Mouse (Mus musculus) stomach, embryonic 16.5 days (tissue): Measurements from ENCODE around the gene Kif3b. TPM values are rescaled to one million over a fixed set of nuclear protein-coding genes. Genes with fewer than 3 reads are reported as not detected.

Source experiments
- ATAC-seq: fragments of 200-750 bp; cut with Nextera tagmentation; 2 replicates; pipeline ENCODE4 v1.8.0; 2017; ENCODE audit warnings: moderate number of reproducible peaks, moderate TSS enrichment; ENCODE audit not compliant: insufficient read depth, low FRiP score
- H3K27ac ChIP-seq: fragments of 300-500 bp; sonication (generic); 2 replicates; pipeline ENCODE4 v1.5.1; 2014; ENCODE audit warnings: low read length
- H3K27me3 ChIP-seq: fragments of 300-500 bp; sonication (generic); 2 replicates; pipeline ENCODE4 v1.6.1; 2014; ENCODE audit warnings: low read length, control low read depth, mixed read lengths; ENCODE audit not compliant: control insufficient read depth, insufficient read depth
- H3K36me3 ChIP-seq: fragments of 300-500 bp; sonication (generic); 2 replicates; pipeline ENCODE4 v1.6.1; 2014; ENCODE audit warnings: low read length; ENCODE audit not compliant: control insufficient read depth, insufficient read depth
- H3K4me1 ChIP-seq: fragments of 300-500 bp; sonication (generic); 2 replicates; pipeline ENCODE4 v1.6.1; 2014; ENCODE audit warnings: low read length, control low read depth, mixed read lengths; ENCODE audit not compliant: control insufficient read depth, insufficient read depth
- H3K4me2 ChIP-seq: fragments of 300-500 bp; sonication (generic); 2 replicates; pipeline ENCODE4 v1.6.1; 2014; ENCODE audit warnings: low read depth, low read length, mixed read lengths
- H3K4me3 ChIP-seq: fragments of 300-500 bp; sonication (generic); replicated peaks from 2 replicates; pipeline ENCODE4 v1.5.1; 2014; ENCODE audit warnings: mild to moderate bottlenecking, low read length
- H3K9ac ChIP-seq: fragments of 300-500 bp; sonication (generic); 2 replicates; pipeline ENCODE4 v1.6.1; 2014; ENCODE audit warnings: low read length
- H3K9me3 ChIP-seq: fragments of 300-500 bp; sonication (generic); replicated peaks from 2 replicates; pipeline ENCODE4 v1.6.1; 2016; ENCODE audit warnings: low read length, control low read depth; ENCODE audit not compliant: control insufficient read depth
- WGBS: fragments of 180-500 bp; shearing (Covaris S2); extraction: QIAGEN DNeasy Blood & Tissue Kit; methylation state at CpG from one replicate; pipeline ENCODE4 v1.1.7; 2014; 5-methylcytosine and 5-hydroxymethylcytosine counted together
- polyA plus RNA-seq: library from polyadenylated mRNA; unstranded; fragments of >200 nt; fragmentation: Nextera tagmentation; extraction: Ambion mirVana; gene quantifications from 2 replicates; pipeline ENCODE4 v1.2.1, GENCODE M21; 2015

Kif3b gene
- polyA plus RNA-seq, result 6.7 TPM in 2 replicates

DNA sequence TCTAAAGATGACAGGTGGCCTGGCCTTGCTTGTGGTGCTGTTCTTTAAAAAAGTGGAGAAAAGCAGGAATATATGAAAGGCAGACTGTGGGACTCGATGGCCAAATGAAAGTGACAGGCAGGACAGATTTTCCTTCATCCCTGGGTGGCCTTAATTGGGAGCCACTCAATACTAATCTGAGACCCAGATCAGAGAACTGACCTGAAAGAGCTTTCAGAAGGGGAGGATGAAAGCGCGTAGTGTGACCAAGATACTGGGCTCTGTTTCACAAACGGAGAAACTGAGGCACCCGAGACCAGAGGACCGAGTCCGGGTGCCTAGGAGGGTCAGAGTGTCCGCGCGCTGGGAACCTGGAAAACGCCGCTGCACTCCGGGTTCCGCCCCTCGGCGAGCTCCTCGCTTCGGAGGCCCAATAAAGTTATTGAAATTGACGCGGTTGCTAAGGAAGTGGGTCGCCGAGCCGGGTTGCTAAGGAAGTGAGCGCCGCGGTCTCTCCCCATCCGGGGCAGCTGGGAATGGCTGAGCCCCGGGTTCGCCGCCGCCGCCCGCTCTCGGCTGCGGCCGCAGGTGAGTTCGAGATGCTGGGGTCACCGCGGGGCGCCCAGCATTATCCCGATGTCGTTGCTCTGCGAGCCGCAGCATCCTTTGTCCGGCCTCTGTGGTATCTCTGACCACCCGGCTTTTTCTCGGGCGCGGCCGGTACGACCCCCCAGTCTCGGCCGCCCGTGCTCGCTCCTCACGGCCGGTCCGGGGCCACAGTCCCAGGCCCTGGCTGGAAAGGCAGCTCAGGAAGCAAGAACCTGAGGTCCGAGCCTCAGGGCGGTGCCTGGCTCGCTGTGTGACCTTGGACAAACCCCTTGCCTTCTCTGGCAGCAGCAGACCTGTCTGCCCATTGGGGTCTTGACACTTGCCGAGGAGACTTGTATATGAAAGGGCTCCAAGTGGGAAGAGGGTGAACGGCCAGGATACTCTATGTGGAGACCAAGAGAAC, at the start of gene Kif3b:
Gene Kif3b, plus strand, starts transcription at position 476 of the 991 bp plus-strand sequence.
- Histone ChIP-seq H3K27ac (peak within 1 kb of the TSS; percentile 2; the same call in 1 of the 2 replicates), H3K9ac (peak within 1 kb of the TSS; percentile 76), H3K4me3 (peak within 1 kb of the TSS; percentile 83), H3K27me3 (no peaks in the 10 kb centered on the region), H3K36me3 (no peaks in the 10 kb centered on the region), H3K4me2 (peak within 1 kb of the TSS; percentile 68), H3K4me1 (peaks cover 9% of the 10 kb centered on the region), H3K9me3 (no peaks in the 10 kb centered on the region)
- ATAC-seq, result peak; percentile 93
- under 1% methylated on average over 63 of the region's 63 CpGs for WGBS

DNA sequence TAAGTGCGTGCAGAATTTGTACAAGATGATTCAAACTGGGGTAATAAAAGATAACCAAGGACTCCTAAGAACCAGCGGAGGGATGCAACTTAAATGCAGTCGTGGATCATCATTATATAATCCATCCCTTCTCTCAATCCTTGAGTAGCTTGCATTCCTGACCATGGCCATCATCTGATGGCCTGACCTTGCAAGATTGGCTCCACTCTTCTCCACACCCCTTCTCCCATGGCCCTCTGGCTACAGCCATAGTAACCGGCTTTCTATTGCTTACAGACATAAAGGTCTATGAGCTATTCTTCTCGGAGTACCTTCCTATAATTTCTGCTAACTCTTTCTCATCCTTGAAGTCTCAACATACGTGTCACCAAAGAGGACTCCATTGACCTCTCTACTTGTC, 49.1 kb upstream of the Kif3b start:
- no peaks in the 10 kb centered on the region for H3K27me3 ChIP-seq
- H3K4me2 ChIP-seq, result peak overlapping the region; percentile 61
- H3K27ac ChIP-seq, result no peak overlapping the region
- H3K4me3 ChIP-seq, result peak overlapping the region; percentile 80
- ATAC-seq, result no peak
- peak overlapping the region; percentile 84 for H3K9ac ChIP-seq
- H3K9me3 ChIP-seq, result no peaks in the 10 kb centered on the region
- H3K4me1 ChIP-seq, result peaks cover 32% of the 10 kb centered on the region
- WGBS, result 56% methylated on average over 6 of the region's 6 CpGs
- 0 out of 2 replicates have a peak, but pooled peaks cover 3% of the 10 kb centered on the region for H3K36me3 ChIP-seq

DNA sequence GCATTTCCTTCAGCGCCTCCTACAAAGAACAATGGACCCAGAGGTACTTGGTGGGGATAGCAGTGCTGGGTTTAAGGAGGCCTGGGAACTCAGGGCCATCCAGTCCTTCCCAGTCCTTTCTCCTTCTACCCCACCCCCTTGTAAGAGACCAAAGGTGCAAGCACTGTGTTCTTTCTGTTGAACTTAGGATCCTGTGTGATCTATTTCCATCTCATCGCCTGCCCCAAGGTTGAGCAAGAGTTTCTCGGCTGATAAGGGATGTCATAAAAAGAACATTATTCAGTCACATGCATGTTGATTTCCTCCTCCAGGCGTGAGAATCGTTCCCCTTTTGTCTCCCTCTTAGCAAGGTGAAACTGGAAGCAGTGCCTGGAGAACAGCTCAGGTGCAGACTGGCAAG, 41.5 kb upstream of the Kif3b start:
- 0 out of 2 replicates have a peak, but pooled peaks cover 3% of the 10 kb centered on the region for H3K36me3 ChIP-seq
- H3K27me3 ChIP-seq, result no peaks in the 10 kb centered on the region
- WGBS, result 78% methylated on average over 5 of the region's 5 CpGs
- peak; percentile 50; the same call in 1 of the 2 replicates for ATAC-seq
- no peaks in the 10 kb centered on the region for H3K4me1 ChIP-seq
- H3K4me3 ChIP-seq, result no peak overlapping the region
- H3K9ac ChIP-seq, result no peak overlapping the region
- no peak overlapping the region; the same call in 1 of the 2 replicates for H3K27ac ChIP-seq
- no peaks in the 10 kb centered on the region for H3K9me3 ChIP-seq
- no peak overlapping the region for H3K4me2 ChIP-seq

DNA sequence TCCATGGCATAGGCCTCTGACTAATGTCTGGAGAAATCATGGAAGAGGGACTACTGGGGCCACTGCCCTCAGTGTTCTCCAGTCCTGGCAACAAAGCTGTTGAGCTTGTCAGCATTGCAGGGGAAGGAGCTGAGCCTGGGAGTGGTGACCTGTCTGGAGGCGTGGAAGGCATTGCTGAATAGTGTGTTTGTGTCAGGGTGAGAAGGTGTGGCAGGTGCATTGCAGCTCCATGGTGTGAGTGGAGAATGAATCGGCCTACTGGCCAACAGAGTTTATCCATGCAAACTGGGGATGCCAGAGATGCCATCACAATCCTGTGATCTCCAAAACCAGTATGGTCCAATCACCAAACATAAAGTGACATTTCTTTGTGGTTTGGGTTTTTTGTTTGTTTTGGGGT, 34.6 kb upstream of the Kif3b start:
- Histone ChIP-seq H3K9ac (no peak overlapping the region), H3K36me3 (no peaks in the 10 kb centered on the region), H3K9me3 (no peaks in the 10 kb centered on the region), H3K4me3 (no peak overlapping the region), H3K27me3 (no peaks in the 10 kb centered on the region), H3K27ac (no peak overlapping the region), H3K4me2 (no peak overlapping the region), H3K4me1 (0 out of 2 replicates have a peak, but pooled peaks cover 3% of the 10 kb centered on the region)
- WGBS, result 72% methylated on average over 2 of the region's 2 CpGs
- ATAC-seq, result no peak

DNA sequence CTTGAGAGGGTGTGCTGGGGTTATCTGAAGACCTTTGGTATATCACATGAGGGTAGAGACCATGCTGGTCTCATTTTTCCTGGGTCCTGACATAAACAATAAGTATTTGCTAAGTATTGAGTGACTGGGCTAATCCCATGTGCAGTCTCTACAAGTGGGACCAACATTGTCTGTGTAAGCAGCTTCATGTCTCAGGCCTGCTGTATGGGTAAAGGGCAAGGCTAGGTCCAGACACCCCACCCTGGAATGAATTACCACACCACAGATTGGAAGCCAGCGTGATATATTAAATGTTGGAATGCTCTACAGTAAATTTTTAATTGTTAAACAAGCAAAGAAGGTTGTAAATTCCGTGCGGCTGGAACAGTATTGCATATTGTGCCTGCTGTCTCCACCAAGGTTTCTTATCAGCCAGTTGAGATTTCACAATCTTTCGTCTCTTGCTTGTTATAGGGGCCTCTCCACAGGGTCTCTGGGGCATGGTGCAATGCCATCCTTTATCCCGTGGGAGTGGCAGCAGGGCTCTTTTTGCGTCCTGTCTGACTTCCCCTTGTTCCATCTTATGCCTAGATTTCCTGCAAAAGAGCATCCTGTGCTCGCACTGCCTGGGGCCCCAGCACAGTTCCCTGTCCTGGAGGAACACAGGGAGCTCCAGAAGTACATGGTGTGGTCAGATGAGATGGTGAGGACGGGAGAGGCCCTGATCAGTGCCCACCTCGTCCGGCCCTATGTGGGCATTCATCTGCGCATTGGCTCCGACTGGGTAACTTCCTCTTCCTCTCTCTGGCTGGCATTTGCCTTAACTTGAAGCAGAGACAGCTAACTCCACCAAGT, 32.0 kb upstream of the Kif3b start:
- H3K9me3 ChIP-seq, result no peaks in the 10 kb centered on the region
- H3K4me2 ChIP-seq, result no peak overlapping the region
- 64% methylated on average over 12 of the region's 12 CpGs for WGBS
- H3K4me1 ChIP-seq, result 0 out of 2 replicates have a peak, but pooled peaks cover 3% of the 10 kb centered on the region
- peak overlapping the region; percentile 44 for H3K27ac ChIP-seq
- peak; percentile 81 for ATAC-seq
- H3K36me3 ChIP-seq, result peaks cover 6% of the 10 kb centered on the region
- H3K4me3 ChIP-seq, result no peak overlapping the region
- no peak overlapping the region for H3K9ac ChIP-seq
- no peaks in the 10 kb centered on the region for H3K27me3 ChIP-seq

DNA sequence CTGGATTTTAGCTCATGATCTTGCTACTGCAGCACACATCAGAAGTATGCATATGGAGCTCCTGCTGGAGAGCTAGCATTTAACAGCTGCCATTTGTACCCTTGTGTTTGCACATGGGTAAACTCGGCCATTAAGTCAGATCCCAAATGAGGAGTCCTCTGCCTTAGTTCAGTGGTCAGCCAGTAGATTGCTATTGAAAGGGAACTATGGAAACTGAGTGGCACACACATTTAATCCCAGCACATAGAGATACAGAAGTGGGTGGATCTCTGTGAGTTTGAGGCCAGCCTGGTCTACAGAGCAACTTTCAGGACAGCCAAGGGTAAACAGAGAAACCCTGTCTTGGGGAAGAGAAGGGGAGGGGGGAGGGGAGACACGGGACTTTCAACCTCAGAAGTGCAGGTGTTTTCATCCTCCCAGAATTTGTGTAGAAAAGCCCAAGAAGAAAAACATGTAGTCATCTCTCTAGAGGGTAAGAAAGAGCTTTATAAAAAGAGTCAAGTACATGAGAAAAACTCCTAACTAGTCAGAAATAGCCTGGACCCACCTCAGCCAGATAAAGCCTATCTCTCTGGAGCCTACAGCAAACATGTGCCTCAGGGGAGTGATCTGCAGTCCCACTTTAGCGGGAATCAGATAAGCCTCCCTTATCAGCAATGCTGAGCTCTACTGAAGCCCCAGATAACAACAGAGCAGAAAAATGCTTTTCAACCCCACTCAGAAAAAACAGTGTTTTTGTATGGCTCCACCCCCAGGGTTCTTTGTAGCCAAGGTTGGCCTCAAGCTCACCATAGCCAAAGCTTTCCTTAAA, 31.1 kb upstream of the Kif3b start:
- H3K4me2 ChIP-seq, result no peak overlapping the region
- H3K27ac ChIP-seq, result peak overlapping the region; percentile 44
- H3K27me3 ChIP-seq, result no peaks in the 10 kb centered on the region
- WGBS, result 35% methylated on average over 3 of the region's 3 CpGs
- peak; percentile 67; the same call in 1 of the 2 replicates for ATAC-seq
- peaks cover 6% of the 10 kb centered on the region for H3K36me3 ChIP-seq
- 0 out of 2 replicates have a peak, but pooled peaks cover 3% of the 10 kb centered on the region for H3K4me1 ChIP-seq
- no peak overlapping the region for H3K4me3 ChIP-seq
- H3K9me3 ChIP-seq, result no peaks in the 10 kb centered on the region
- H3K9ac ChIP-seq, result no peak overlapping the region

DNA sequence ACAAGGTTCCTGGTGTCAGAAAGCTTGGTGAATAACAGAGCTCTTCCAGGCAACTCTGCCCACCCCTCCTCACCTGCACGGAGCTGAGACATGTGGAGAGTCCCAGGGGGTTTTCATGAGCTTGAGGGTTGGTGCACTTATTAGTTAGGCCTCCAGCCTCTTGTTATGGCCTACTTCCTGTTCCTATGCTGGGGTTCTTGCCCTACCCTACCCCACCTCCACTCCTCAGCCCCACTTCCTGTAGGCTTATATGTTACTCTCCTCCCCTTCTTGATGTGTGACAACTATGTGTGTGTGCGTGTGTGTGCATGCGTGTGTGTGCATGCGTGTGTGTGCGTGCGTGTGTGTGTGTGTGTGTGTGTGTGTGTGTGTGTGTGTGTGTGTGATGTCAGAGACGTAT, 28.2 kb upstream of the Kif3b start:
- Histone ChIP-seq H3K9ac (no peak overlapping the region), H3K27ac (no peak overlapping the region), H3K4me1 (0 out of 2 replicates have a peak, but pooled peaks cover 3% of the 10 kb centered on the region), H3K27me3 (no peaks in the 10 kb centered on the region), H3K4me3 (no peak overlapping the region), H3K9me3 (no peaks in the 10 kb centered on the region), H3K36me3 (peaks cover 6% of the 10 kb centered on the region), H3K4me2 (no peak overlapping the region)
- ATAC-seq, result no peak
- 91% methylated on average over 7 of the region's 7 CpGs for WGBS

DNA sequence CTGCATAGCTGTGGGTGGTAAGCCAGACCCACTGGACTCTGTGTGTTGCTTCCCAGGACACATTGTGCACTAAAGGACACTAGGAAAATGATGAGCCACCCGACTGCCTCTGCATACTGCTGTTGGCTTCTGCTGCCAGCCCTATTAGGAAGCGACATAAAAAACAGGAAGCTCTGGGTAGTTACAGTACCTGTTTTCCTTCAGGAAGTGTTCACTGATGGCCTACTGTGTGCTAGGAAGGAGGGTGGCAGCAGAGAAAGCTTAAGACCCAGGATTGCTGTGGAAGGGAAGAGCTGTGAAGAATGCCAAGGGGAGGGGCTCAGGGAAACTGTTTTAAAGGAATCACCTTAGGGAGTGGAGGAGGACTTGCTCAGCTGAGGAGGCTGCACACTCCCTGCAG, 23.9 kb upstream of the Kif3b start:
- Histone ChIP-seq H3K4me2 (no peak overlapping the region), H3K27me3 (no peaks in the 10 kb centered on the region), H3K4me3 (no peak overlapping the region), H3K9ac (no peak overlapping the region), H3K27ac (no peak overlapping the region), H3K9me3 (no peaks in the 10 kb centered on the region), H3K36me3 (peaks cover 6% of the 10 kb centered on the region), H3K4me1 (peaks cover 5% of the 10 kb centered on the region)
- ATAC-seq, result no peak
- 76% methylated on average over 2 of the region's 2 CpGs for WGBS
